Mouse (Mus musculus): ENCODE measurements at regions not wholly inside any gene's neighbourhood (a gene's known extent, or its start where the extent isn't known, plus 50 kb on each side); places are given as distances from the start of the nearest gene placed in this dataset.

DNA sequence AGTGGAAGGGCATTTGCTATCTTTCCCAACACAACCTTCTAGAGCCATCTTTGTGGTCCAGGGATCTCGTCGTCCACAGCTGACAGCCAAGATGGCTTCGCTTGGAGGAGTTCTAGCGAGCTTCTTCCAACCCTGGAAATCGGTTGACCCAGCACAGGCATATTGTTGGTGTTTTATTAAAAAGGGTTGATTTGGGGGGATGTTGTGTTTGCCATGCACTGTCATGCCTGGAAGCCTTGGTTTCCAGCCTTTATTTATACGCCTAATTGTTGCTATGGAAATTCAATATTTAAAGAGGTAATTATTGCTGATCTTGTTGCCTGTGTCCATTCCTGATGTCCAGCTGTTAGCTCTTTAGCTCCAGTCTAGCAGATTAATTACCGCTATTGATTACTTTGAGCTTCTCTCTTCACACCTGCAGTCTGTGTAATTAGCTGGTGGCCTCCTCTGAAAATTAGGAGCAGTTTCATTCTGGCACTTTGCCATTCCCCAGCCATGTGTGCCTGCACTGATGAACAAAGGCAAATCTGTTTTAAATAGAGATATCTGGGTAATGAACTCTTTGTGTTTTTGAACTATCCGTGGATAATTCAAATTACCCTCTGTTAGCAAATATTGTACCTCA is 275.4 kb downstream of the Rnf144b start:
- Histone ChIP-seq H3K36me3 (ENCODE audit: control insufficient read depth, insufficient read depth, low read length) (no peaks in the 10 kb centered on the region), H3K27me3 (ENCODE audit: control insufficient read depth, insufficient read depth, low read length) (no peaks in the 10 kb centered on the region), H3K4me3 (ENCODE audit: control insufficient read depth, low read depth, low read length) (no peak overlapping the region), H3K4me1 (ENCODE audit: control insufficient read depth, insufficient read depth, low read length) (no peaks in the 10 kb centered on the region), H3K27ac (ENCODE audit: control insufficient read depth, insufficient read depth, low read depth, low read length) (no peak overlapping the region)
- TF ChIP-seq POLR2A (IDR thresholded peaks at IDR 0.05; ENCODE audit: control insufficient read depth, low read depth, low read length), result no peak
- no peak for TF ChIP-seq CTCF (IDR thresholded peaks at IDR 0.05; ENCODE audit: control insufficient read depth, insufficient read depth, insufficient replicate concordance, low read depth, low read length)

DNA sequence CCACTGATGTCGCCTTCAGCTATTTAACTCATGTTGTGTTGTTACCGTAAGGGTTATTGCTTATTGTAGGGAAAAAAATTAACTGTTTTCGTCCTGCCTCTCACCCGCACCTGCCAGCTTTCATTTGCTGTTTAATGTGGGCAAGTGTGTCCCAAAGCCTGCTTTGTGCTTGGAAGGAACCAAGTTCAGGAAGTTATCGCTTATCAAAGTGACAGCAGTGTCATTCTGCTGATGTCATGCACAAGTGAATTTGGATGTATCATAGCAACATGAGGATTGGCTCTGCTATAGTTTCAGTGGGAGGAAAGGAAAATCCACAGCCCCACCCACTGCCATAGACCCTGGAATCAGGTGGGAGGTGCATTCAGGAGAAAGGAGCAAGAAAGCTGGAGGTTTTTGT is 276.5 kb downstream of the Rnf144b start:
- Histone ChIP-seq H3K4me3 (ENCODE audit: control insufficient read depth, low read depth, low read length) (no peak overlapping the region), H3K27ac (ENCODE audit: control insufficient read depth, insufficient read depth, low read depth, low read length) (no peak overlapping the region), H3K4me1 (ENCODE audit: control insufficient read depth, insufficient read depth, low read length) (no peaks in the 10 kb centered on the region), H3K27me3 (ENCODE audit: control insufficient read depth, insufficient read depth, low read length) (no peaks in the 10 kb centered on the region), H3K36me3 (ENCODE audit: control insufficient read depth, insufficient read depth, low read length) (no peaks in the 10 kb centered on the region)
- no peak for TF ChIP-seq POLR2A (IDR thresholded peaks at IDR 0.05; ENCODE audit: control insufficient read depth, low read depth, low read length)
- TF ChIP-seq CTCF (IDR thresholded peaks at IDR 0.05; ENCODE audit: control insufficient read depth, insufficient read depth, insufficient replicate concordance, low read depth, low read length), result no peak

GRCm38 (mm10) chr13:47413261-47413660 is 290.8 kb downstream of the Rnf144b start:
- Histone ChIP-seq H3K27me3 (ENCODE audit: control insufficient read depth, insufficient read depth, low read length) (no peaks in the 10 kb centered on the region), H3K36me3 (ENCODE audit: control insufficient read depth, insufficient read depth, low read length) (no peaks in the 10 kb centered on the region), H3K4me1 (ENCODE audit: control insufficient read depth, insufficient read depth, low read length) (no peaks in the 10 kb centered on the region), H3K4me3 (ENCODE audit: control insufficient read depth, low read depth, low read length) (no peak overlapping the region), H3K27ac (ENCODE audit: control insufficient read depth, insufficient read depth, low read depth, low read length) (no peak overlapping the region)
- TF ChIP-seq CTCF (IDR thresholded peaks at IDR 0.05; ENCODE audit: control insufficient read depth, insufficient read depth, insufficient replicate concordance, low read depth, low read length) (no peak), POLR2A (IDR thresholded peaks at IDR 0.05; ENCODE audit: control insufficient read depth, low read depth, low read length) (no peak)

GRCm38 (mm10) chr13:47413940-47414339 is 291.5 kb downstream of the Rnf144b start:
- Histone ChIP-seq H3K4me1 (ENCODE audit: control insufficient read depth, insufficient read depth, low read length) (no peaks in the 10 kb centered on the region), H3K36me3 (ENCODE audit: control insufficient read depth, insufficient read depth, low read length) (no peaks in the 10 kb centered on the region), H3K4me3 (ENCODE audit: control insufficient read depth, low read depth, low read length) (no peak overlapping the region), H3K27ac (ENCODE audit: control insufficient read depth, insufficient read depth, low read depth, low read length) (no peak overlapping the region), H3K27me3 (ENCODE audit: control insufficient read depth, insufficient read depth, low read length) (no peaks in the 10 kb centered on the region)
- TF ChIP-seq CTCF (IDR thresholded peaks at IDR 0.05; ENCODE audit: control insufficient read depth, insufficient read depth, insufficient replicate concordance, low read depth, low read length) (no peak), POLR2A (IDR thresholded peaks at IDR 0.05; ENCODE audit: control insufficient read depth, low read depth, low read length) (no peak)

- Histone ChIP-seq H3K4me3 (ENCODE audit: control insufficient read depth, low read depth, low read length) (no peak overlapping the region), H3K4me1 (ENCODE audit: control insufficient read depth, insufficient read depth, low read length) (peaks cover 2% of the 10 kb centered on the region; the same call in 1 of the 2 replicates), H3K27me3 (ENCODE audit: control insufficient read depth, insufficient read depth, low read length) (no peaks in the 10 kb centered on the region), H3K36me3 (ENCODE audit: control insufficient read depth, insufficient read depth, low read length) (no peaks in the 10 kb centered on the region), H3K27ac (ENCODE audit: control insufficient read depth, insufficient read depth, low read depth, low read length) (no peak overlapping the region)
- no peak for TF ChIP-seq POLR2A (IDR thresholded peaks at IDR 0.05; ENCODE audit: control insufficient read depth, low read depth, low read length)
- TF ChIP-seq CTCF (IDR thresholded peaks at IDR 0.05; ENCODE audit: control insufficient read depth, insufficient read depth, insufficient replicate concordance, low read depth, low read length), result no peak
Observed at GRCm38 (mm10) chr13:47429856-47430365, 307.5 kb downstream of the Rnf144b start.

- TF ChIP-seq CTCF (IDR thresholded peaks at IDR 0.05; ENCODE audit: control insufficient read depth, insufficient read depth, insufficient replicate concordance, low read depth, low read length) (no peak), POLR2A (IDR thresholded peaks at IDR 0.05; ENCODE audit: control insufficient read depth, low read depth, low read length) (no peak)
- no peaks in the 10 kb centered on the region for H3K27me3 ChIP-seq (ENCODE audit: control insufficient read depth, insufficient read depth, low read length)
- no peak overlapping the region for H3K27ac ChIP-seq (ENCODE audit: control insufficient read depth, insufficient read depth, low read depth, low read length)
- no peak overlapping the region for H3K4me3 ChIP-seq (ENCODE audit: control insufficient read depth, low read depth, low read length)
- H3K4me1 ChIP-seq (ENCODE audit: control insufficient read depth, insufficient read depth, low read length), result peaks cover 2% of the 10 kb centered on the region; the same call in 1 of the 2 replicates
- no peaks in the 10 kb centered on the region for H3K36me3 ChIP-seq (ENCODE audit: control insufficient read depth, insufficient read depth, low read length)
Observed at GRCm38 (mm10) chr13:47430409-47430808, 308.0 kb downstream of the Rnf144b start.

- Histone ChIP-seq H3K36me3 (ENCODE audit: control insufficient read depth, insufficient read depth, low read length) (no peaks in the 10 kb centered on the region), H3K27ac (ENCODE audit: control insufficient read depth, insufficient read depth, low read depth, low read length) (no peak overlapping the region), H3K4me1 (ENCODE audit: control insufficient read depth, insufficient read depth, low read length) (no peaks in the 10 kb centered on the region), H3K4me3 (ENCODE audit: control insufficient read depth, low read depth, low read length) (no peak overlapping the region), H3K27me3 (ENCODE audit: control insufficient read depth, insufficient read depth, low read length) (no peaks in the 10 kb centered on the region)
- no peak for TF ChIP-seq CTCF (IDR thresholded peaks at IDR 0.05; ENCODE audit: control insufficient read depth, insufficient read depth, insufficient replicate concordance, low read depth, low read length)
- TF ChIP-seq POLR2A (IDR thresholded peaks at IDR 0.05; ENCODE audit: control insufficient read depth, low read depth, low read length), result no peak
Observed at GRCm38 (mm10) chr13:47435631-47436030, 313.2 kb downstream of the Rnf144b start.
